Mouse (Mus musculus): ENCODE results near the gene Rbm15. TPM values are rescaled to one million over a fixed set of nuclear protein-coding genes. Genes with fewer than 3 reads are reported as not detected.
A peak's percentile ranks its signal among the peaks of the same experiment; 100 is the strongest.

Gene Rbm15
- polyA plus RNA-seq, 1 experiment from 2014 or later = 12.8 TPM

DNA sequence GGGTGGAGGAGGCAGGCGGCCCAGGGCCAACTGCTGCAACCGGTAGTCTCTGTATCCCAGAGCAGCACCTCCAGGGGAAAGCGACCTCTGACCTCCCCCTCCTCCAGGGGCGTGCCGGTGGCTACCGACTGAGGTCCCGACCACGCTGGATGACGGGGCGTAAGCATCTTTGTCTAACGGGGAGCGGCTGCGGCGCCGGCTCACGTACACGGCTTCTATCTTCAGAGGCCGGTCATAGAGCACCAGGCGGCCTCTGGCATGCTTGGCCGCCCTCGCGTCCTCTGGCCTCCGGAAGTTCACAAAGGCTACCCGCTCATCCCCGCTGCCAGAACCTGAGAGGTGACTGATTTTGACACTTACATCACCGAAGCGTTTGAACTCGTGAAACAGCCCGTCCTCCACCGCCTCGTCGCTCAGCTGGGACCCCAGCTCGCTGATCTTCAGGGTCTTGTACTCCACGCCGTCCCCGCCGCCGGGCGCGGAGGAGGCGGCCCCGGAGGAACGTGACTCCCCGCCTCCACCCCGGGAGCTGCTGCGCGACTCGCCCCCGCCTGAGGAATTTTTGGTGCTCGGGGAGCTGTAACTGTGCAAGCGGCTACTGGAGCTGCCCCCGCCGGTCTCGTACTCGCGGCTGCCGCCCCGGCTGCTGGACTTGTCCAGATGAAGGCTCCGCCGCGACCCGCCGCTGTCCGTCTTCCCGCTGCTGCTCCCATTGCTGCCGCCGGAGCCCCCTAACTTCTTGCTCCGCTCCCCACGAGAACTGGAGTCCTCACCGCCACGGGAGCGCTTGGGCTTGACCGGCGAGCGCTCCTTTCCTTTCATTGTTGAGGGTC, 1.1 kb downstream of the Rbm15 start:
- ATAC-seq (replicated peaks; ENCODE audit: low FRiP score, low read depth) = peak; percentile 6

DNA sequence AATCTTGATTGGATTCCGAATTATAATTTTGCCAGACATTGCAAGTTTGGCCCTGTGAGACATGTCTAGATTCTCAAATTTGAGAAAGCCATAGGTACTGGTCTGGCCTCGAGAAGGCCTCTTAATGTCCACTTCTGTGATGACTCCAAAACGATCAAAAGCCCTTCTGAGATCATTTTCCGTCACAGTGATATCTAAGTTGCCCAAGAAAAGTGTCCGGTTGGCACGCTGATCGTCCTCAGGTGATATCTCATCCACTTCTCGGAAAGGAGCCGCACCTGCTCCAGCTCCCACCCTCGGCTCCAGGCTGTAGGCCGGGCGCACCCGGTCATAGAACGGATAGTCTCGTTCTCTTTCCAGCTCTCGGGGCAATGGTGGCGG, 1.7 kb downstream of the Rbm15 start:
- Histone ChIP-seq H3K4me1 (replicated peaks; ENCODE audit: insufficient read depth, low read length) (peaks cover 16% of the 10 kb centered on the region), H3K4me3 (replicated peaks; ENCODE audit: low read depth, low read length) (peak overlapping the region; percentile 96), H3K36me3 (ENCODE audit: insufficient read depth, low read length) (peaks cover 16% of the 10 kb centered on the region; the same call in 1 of the 2 replicates), H3K9me3 (replicated peaks; ENCODE audit: low read length) (no peaks in the 10 kb centered on the region), H3K27ac (peak overlapping the region; percentile 97; the same call in 1 of the 2 replicates), H3K9ac (ENCODE audit: low read depth, low read length) (peak overlapping the region; percentile 93), H3K27me3 (ENCODE audit: insufficient read depth, low read length) (no peaks in the 10 kb centered on the region), H3K4me2 (ENCODE audit: low read length) (peak overlapping the region; percentile 94)
- DNase-seq (ENCODE audit: low spot score) (no peak), ATAC-seq (replicated peaks; ENCODE audit: low FRiP score, low read depth) (no peak)
- 18% methylated on average over 17 of the region's 17 CpGs for WGBS
- no peak for TF ChIP-seq CTCF (IDR thresholded peaks at IDR 0.05; ENCODE audit: low read depth)

More for the DNA sequence above, 1.1 kb downstream of the Rbm15 start:
- Histone ChIP-seq H3K9ac (ENCODE audit: low read depth, low read length) (peak overlapping the region; percentile 93), H3K27ac (peak overlapping the region; percentile 97), H3K4me2 (ENCODE audit: low read length) (peak overlapping the region; percentile 94), H3K36me3 (ENCODE audit: insufficient read depth, low read length) (peaks cover 16% of the 10 kb centered on the region; the same call in 1 of the 2 replicates), H3K27me3 (ENCODE audit: insufficient read depth, low read length) (no peaks in the 10 kb centered on the region), H3K4me1 (replicated peaks; ENCODE audit: insufficient read depth, low read length) (peaks cover 16% of the 10 kb centered on the region), H3K9me3 (replicated peaks; ENCODE audit: low read length) (no peaks in the 10 kb centered on the region), H3K4me3 (replicated peaks; ENCODE audit: low read depth, low read length) (peak overlapping the region; percentile 96)
- TF ChIP-seq CTCF (IDR thresholded peaks at IDR 0.05; ENCODE audit: low read depth) = no peak
- WGBS = under 1% methylated on average over 75 of the region's 75 CpGs
- peak; percentile 64 for DNase-seq (ENCODE audit: low spot score)

DNA sequence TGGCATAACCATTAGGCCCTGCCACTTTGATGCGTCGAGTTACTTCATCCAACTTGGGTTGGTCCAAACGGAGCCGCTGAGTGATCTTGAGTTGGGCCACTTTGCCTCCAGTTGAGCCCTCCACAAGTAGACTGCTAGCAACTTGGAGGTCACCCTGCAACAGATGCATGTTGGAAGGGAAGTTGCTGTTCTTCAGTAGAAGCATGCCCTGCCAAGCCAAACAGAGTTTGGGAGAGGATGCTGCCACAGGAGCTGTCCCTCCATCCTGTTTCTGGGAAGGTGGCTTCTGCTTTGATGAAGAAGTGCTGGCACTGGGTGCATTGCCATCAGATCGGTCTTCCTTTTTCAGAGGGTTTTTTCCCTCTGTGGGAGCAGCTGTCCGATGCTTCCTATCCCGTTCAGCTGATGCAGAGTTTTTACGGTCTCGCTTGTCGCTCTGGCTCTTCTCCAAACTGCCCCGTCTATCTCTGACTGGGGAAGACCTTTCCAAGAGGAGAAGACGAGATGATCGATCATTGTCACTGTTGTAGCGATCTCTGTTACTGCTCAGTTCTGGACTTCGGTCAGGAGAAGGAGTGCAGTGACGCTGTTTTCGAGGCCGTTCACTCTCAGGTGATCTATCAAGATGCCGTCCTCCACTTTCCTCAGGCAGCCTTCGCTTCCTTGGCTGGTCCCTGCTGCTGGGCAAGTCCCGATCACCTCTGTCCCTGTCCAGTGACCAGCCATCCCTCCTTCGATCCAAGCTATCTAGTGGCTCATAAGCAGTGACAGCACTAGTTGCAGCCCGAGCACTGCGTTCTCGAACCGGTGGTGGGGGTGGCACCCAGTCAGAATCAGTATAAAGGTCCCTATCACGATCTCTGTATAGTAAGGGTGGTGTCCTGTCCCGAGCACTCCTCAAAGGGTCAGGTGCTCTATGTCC, 2.7 kb downstream of the Rbm15 start:
- H3K4me1 ChIP-seq (replicated peaks; ENCODE audit: insufficient read depth, low read length) = peaks cover 16% of the 10 kb centered on the region
- 54% methylated on average over 28 of the region's 28 CpGs for WGBS
- H3K9ac ChIP-seq (ENCODE audit: low read depth, low read length) = no peak overlapping the region
- H3K9me3 ChIP-seq (replicated peaks; ENCODE audit: low read length) = no peaks in the 10 kb centered on the region
- H3K4me3 ChIP-seq (replicated peaks; ENCODE audit: low read depth, low read length) = peak overlapping the region; percentile 96; the same call in 1 of the 2 replicates
- ATAC-seq (replicated peaks; ENCODE audit: low FRiP score, low read depth) (no peak), DNase-seq (ENCODE audit: low spot score) (no peak)
- no peaks in the 10 kb centered on the region for H3K27me3 ChIP-seq (ENCODE audit: insufficient read depth, low read length)
- H3K27ac ChIP-seq = no peak overlapping the region
- H3K4me2 ChIP-seq (ENCODE audit: low read length) = peak overlapping the region; percentile 94
- peaks cover 20% of the 10 kb centered on the region; the same call in 1 of the 2 replicates for H3K36me3 ChIP-seq (ENCODE audit: insufficient read depth, low read length)
- TF ChIP-seq CTCF (IDR thresholded peaks at IDR 0.05; ENCODE audit: low read depth) = no peak

DNA sequence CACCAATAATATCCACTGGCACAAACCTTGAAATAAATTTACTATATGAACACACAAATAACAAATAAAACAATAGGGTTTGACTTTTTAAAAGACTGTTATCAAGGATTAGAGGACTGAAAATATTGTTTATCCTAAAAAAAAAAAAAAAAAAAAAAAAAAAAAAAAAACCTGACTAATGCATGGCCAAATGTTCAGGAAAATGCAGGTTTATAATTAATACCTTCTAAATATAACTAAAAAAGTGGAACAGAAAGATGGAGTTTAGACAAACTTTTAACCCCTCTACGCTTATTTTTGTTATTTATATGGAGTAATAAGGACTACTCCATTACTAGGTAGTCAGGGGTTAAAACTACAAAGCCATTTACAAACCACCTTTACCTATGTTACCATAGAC, 7.0 kb downstream of the Rbm15 start:
- ATAC-seq (replicated peaks; ENCODE audit: low FRiP score, low read depth) = no peak
- DNase-seq (ENCODE audit: low spot score) = no peak
- H3K27me3 ChIP-seq (ENCODE audit: insufficient read depth, low read length) = no peaks in the 10 kb centered on the region
- H3K9me3 ChIP-seq (replicated peaks; ENCODE audit: low read length) = no peaks in the 10 kb centered on the region
- H3K27ac ChIP-seq = no peak overlapping the region
- no peak for TF ChIP-seq CTCF (IDR thresholded peaks at IDR 0.05; ENCODE audit: low read depth)
- no peak overlapping the region for H3K4me2 ChIP-seq (ENCODE audit: low read length)
- no peak overlapping the region for H3K9ac ChIP-seq (ENCODE audit: low read depth, low read length)
- peaks cover 30% of the 10 kb centered on the region for H3K36me3 ChIP-seq (ENCODE audit: insufficient read depth, low read length)
- H3K4me3 ChIP-seq (replicated peaks; ENCODE audit: low read depth, low read length) = no peak overlapping the region
- 100% methylated on average over 1 of the region's 1 CpGs for WGBS
- peaks cover 27% of the 10 kb centered on the region for H3K4me1 ChIP-seq (replicated peaks; ENCODE audit: insufficient read depth, low read length)

DNA sequence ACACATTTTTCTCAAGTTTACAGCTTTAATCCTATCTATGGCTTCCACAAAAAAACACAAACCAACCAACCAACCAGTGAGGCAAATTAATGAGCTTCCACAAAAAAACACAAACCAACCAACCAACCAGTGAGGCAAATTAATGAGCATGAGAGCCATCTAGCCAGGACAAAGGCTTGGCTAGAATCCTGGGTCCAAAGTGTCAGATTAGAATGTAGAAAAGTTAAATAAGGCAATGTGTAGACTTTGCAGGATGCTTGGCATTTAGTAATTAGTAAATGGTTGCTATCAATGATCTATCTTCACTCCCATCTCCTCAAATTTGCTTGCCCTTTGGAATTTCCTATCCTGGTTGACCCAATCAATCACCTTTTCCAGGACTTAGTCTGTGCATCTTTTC, 11.7 kb downstream of the Rbm15 start:
- no peak for TF ChIP-seq CTCF (IDR thresholded peaks at IDR 0.05; ENCODE audit: low read depth)
- Histone ChIP-seq H3K36me3 (ENCODE audit: insufficient read depth, low read length) (peaks cover 14% of the 10 kb centered on the region), H3K4me2 (ENCODE audit: low read length) (no peak overlapping the region), H3K4me1 (replicated peaks; ENCODE audit: insufficient read depth, low read length) (peaks cover 13% of the 10 kb centered on the region; the same call in 1 of the 2 replicates), H3K9ac (ENCODE audit: low read depth, low read length) (no peak overlapping the region), H3K27ac (no peak overlapping the region), H3K4me3 (replicated peaks; ENCODE audit: low read depth, low read length) (no peak overlapping the region), H3K9me3 (replicated peaks; ENCODE audit: low read length) (no peaks in the 10 kb centered on the region), H3K27me3 (ENCODE audit: insufficient read depth, low read length) (no peaks in the 10 kb centered on the region)
- no peak for ATAC-seq (replicated peaks; ENCODE audit: low FRiP score, low read depth)
- DNase-seq (ENCODE audit: low spot score) = no peak

DNA sequence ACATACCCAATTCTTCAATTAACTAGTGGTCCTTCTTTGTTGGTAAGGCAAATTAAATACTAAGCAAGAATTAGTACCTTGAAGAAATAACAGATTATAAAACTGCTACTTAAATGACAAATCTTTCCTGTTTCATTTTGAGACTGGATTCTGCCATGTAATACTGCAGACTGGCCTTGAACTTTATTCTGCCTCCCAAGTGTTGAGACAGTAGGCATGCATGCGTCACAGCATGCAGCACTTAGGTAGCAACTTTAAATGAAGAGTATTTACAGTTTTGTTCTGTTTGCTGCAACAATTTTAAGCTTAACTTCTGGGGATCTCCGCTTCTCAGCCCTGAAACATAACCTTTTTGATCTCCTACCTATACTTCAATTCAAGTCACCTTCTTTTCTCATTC, 12.3 kb downstream of the Rbm15 start:
- H3K9ac ChIP-seq (ENCODE audit: low read depth, low read length) = no peak overlapping the region
- WGBS = 86% methylated on average over 2 of the region's 2 CpGs

More for the DNA sequence above, 12.3 kb downstream of the Rbm15 start:
- Histone ChIP-seq H3K27me3 (ENCODE audit: insufficient read depth, low read length) (no peaks in the 10 kb centered on the region), H3K4me1 (replicated peaks; ENCODE audit: insufficient read depth, low read length) (peaks cover 13% of the 10 kb centered on the region; the same call in 1 of the 2 replicates), H3K9me3 (replicated peaks; ENCODE audit: low read length) (no peaks in the 10 kb centered on the region), H3K36me3 (ENCODE audit: insufficient read depth, low read length) (peaks cover 14% of the 10 kb centered on the region), H3K27ac (no peak overlapping the region), H3K4me3 (replicated peaks; ENCODE audit: low read depth, low read length) (no peak overlapping the region), H3K4me2 (ENCODE audit: low read length) (no peak overlapping the region)
- no peak for TF ChIP-seq CTCF (IDR thresholded peaks at IDR 0.05; ENCODE audit: low read depth)
- ATAC-seq (replicated peaks; ENCODE audit: low FRiP score, low read depth) (no peak), DNase-seq (ENCODE audit: low spot score) (no peak)
